Mouse (Mus musculus) intestine, embryonic 16.5 days (tissue): Measurements from ENCODE around the gene Cfap44. TPM values are rescaled to one million over a fixed set of nuclear protein-coding genes. Genes with fewer than 3 reads are reported as not detected.

Experiments used
- ATAC-seq: fragments of 200-750 bp; cut with Nextera tagmentation; 2 replicates; pipeline ENCODE4 v1.8.0; 2017; ENCODE audit warnings: moderate TSS enrichment, moderate library complexity
- H3K27ac ChIP-seq: fragments of 300-500 bp; sonication (generic); 2 replicates; pipeline ENCODE4 v1.5.1; 2014; ENCODE audit warnings: mild to moderate bottlenecking, low read length
- H3K27me3 ChIP-seq: fragments of 300-500 bp; sonication (generic); replicated peaks from 2 replicates; pipeline ENCODE4 v1.6.1; 2014; ENCODE audit warnings: low read length, control low read depth, mixed read lengths; ENCODE audit not compliant: control insufficient read depth, insufficient read depth
- H3K36me3 ChIP-seq: fragments of 300-500 bp; sonication (generic); 2 replicates; pipeline ENCODE4 v1.6.1; 2014; ENCODE audit warnings: low read length, control low read depth; ENCODE audit not compliant: control insufficient read depth, insufficient read depth
- H3K4me1 ChIP-seq: fragments of 300-500 bp; sonication (generic); 2 replicates; pipeline ENCODE4 v1.6.1; 2014; ENCODE audit warnings: low read length, control low read depth, mixed read lengths; ENCODE audit not compliant: control insufficient read depth, insufficient read depth
- H3K4me2 ChIP-seq: fragments of 300-500 bp; sonication (generic); 2 replicates; pipeline ENCODE4 v1.6.1; 2014; ENCODE audit warnings: low read depth, low read length, control low read depth
- H3K4me3 ChIP-seq: fragments of 300-500 bp; sonication (generic); 2 replicates; pipeline ENCODE4 v1.5.1; 2014; ENCODE audit warnings: mild to moderate bottlenecking, low read length
- H3K9ac ChIP-seq: fragments of 300-500 bp; sonication (generic); 2 replicates; pipeline ENCODE4 v1.6.1; 2014; ENCODE audit warnings: low read depth, low read length
- H3K9me3 ChIP-seq: fragments of 300-500 bp; sonication (generic); 2 replicates; pipeline ENCODE4 v1.6.1; 2016; ENCODE audit warnings: low read length, control low read depth; ENCODE audit not compliant: control insufficient read depth
- whole genome bisulfite sequencing: fragments of 180-500 bp; shearing (Covaris S2); extraction: QIAGEN DNeasy Blood & Tissue Kit; methylation state at CpG from one replicate; pipeline ENCODE4 v1.1.7; 2014; 5-methylcytosine and 5-hydroxymethylcytosine counted together
- polyA plus RNA-seq: library from polyadenylated mRNA; unstranded; fragments of >200 nt; fragmentation: Nextera tagmentation; extraction: Ambion mirVana; gene quantifications from 2 replicates; pipeline ENCODE4 v1.2.1, GENCODE M21; 2015

The Cfap44 gene
- polyA plus RNA-seq, 1 experiment from 2014 or later, result 0.10 TPM

DNA sequence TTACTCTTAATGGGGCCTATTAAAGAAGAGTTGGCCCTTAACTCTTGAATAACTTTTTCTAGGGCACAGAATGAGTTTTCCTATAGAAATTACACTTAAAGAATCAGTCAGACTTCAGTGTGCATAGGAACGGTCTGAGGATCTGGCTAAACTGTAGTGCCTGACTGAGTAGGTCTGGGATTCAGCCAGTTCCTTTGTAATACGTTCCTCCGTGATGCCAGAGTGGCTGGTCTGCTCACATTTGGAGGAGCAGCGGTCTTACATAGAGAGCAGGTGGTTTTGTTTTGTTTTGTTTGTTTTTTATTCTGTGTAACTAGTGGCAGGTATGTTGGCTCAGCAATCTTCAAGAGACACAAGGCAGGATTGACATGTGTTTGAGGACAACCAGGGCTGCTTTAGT, 14.6 kb upstream of the Cfap44 start:
- no peaks in the 10 kb centered on the region for H3K9me3 ChIP-seq
- WGBS, result 57% methylated on average over 4 of the region's 4 CpGs
- ATAC-seq, result no peak

GRCm38 (mm10) chr16:44381578-44381977, 13.0 kb upstream of the Cfap44 start:
- Histone ChIP-seq H3K9ac (no peak overlapping the region), H3K4me1 (0 out of 2 replicates have a peak, but pooled peaks cover 3% of the 10 kb centered on the region), H3K4me2 (no peak overlapping the region), H3K36me3 (no peaks in the 10 kb centered on the region), H3K4me3 (no peak overlapping the region), H3K27ac (no peak overlapping the region), H3K27me3 (no peaks in the 10 kb centered on the region), H3K9me3 (no peaks in the 10 kb centered on the region)
- 36% methylated on average over 5 of the region's 5 CpGs for WGBS
- no peak for ATAC-seq

More for the DNA sequence above, 14.6 kb upstream of the Cfap44 start:
- Histone ChIP-seq H3K4me1 (0 out of 2 replicates have a peak, but pooled peaks cover 3% of the 10 kb centered on the region), H3K36me3 (no peaks in the 10 kb centered on the region), H3K9ac (no peak overlapping the region), H3K4me2 (no peak overlapping the region), H3K27ac (no peak overlapping the region), H3K4me3 (no peak overlapping the region), H3K27me3 (no peaks in the 10 kb centered on the region)

DNA sequence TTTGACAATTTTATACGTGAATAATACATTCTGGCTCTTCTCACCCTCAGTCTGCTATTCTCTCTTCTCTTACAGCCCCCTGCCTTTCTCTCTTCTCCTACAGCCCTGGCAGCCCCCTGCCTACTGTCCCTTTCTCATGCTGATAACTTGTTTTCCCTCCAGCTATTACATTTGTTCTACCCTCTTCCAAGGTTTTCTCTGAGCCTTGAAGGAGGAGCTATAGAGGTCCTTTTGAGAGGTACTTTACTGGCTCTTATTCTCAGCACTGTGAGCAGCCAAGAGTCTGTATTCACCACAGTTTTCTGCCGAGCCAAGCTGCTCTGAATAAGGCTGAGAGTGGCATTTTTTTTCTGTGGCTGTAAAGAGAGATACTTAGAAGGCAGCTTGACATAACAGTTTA, 11.0 kb upstream of the Cfap44 start:
- Histone ChIP-seq H3K4me1 (0 out of 2 replicates have a peak, but pooled peaks cover 3% of the 10 kb centered on the region), H3K4me3 (no peak overlapping the region), H3K9me3 (no peaks in the 10 kb centered on the region), H3K27me3 (no peaks in the 10 kb centered on the region), H3K36me3 (0 out of 2 replicates have a peak, but pooled peaks cover 4% of the 10 kb centered on the region), H3K27ac (no peak overlapping the region), H3K9ac (no peak overlapping the region), H3K4me2 (no peak overlapping the region)
- 46% methylated on average over 2 of the region's 2 CpGs for WGBS
- ATAC-seq, result no peak

DNA sequence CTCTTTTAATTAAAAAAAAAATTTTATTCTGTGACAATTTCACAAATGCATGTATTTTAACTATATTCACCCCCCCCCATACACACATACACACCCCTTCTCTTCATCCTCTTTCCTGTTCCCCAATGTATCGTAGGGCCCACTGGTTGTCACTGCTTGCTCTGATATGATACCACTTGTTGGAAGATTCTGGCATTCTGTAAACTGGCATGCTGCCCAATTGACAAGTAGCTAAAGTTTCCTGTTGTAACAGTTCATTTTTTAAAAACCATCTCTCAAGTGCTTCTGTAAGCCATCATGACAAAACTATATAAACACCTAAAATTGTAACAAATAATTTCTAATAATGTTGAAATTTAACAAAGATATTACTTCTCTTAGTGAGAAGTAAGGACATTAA, 10.3 kb upstream of the Cfap44 start:
- WGBS, result 86% methylated on average over 1 of the region's 1 CpGs
- ATAC-seq, result no peak
- no peak overlapping the region for H3K4me2 ChIP-seq
- 0 out of 2 replicates have a peak, but pooled peaks cover 5% of the 10 kb centered on the region for H3K36me3 ChIP-seq
- H3K9me3 ChIP-seq, result no peaks in the 10 kb centered on the region
- no peak overlapping the region for H3K4me3 ChIP-seq
- 0 out of 2 replicates have a peak, but pooled peaks cover 3% of the 10 kb centered on the region for H3K4me1 ChIP-seq
- no peak overlapping the region for H3K27ac ChIP-seq
- no peaks in the 10 kb centered on the region for H3K27me3 ChIP-seq
- H3K9ac ChIP-seq, result no peak overlapping the region

DNA sequence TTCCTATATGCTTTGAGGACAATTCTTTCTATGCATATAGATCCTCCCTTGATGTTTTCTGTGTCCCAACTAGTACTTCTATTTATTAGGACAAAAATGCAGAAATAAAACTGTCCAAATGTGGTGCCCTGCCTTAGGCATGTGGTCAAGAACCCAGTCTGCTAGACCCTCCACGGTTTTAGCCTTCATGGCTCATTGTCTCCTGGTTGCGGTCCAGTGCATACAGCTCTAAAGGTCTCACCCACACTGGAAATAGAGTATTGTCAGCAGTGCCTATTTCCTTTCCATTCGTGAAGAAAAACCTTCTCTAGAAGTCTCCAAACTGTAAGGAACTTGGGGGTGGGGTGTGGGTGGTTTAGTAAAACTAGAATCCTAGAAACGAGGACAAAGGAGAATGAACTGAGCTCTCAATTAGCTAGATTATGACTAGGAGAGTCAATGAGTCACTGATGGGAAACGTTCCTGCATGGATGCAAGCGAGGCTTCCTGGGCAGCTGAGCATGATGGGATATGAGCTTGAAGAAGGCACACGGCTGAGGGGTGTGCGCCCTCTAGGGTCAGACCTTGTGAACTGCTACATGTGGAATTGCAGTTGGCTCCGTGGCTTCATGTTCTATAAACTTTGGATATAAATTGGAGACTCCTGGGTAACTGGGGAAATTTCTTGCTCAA, 2.6 kb upstream of the Cfap44 start:
- Histone ChIP-seq H3K9ac (no peak overlapping the region), H3K27ac (no peak overlapping the region), H3K36me3 (0 out of 2 replicates have a peak, but pooled peaks cover 9% of the 10 kb centered on the region), H3K9me3 (no peaks in the 10 kb centered on the region), H3K4me1 (peaks cover 5% of the 10 kb centered on the region; the same call in 1 of the 2 replicates), H3K4me3 (no peak overlapping the region), H3K4me2 (no peak overlapping the region), H3K27me3 (no peaks in the 10 kb centered on the region)
- no peak for ATAC-seq
- 41% methylated on average over 9 of the region's 9 CpGs for WGBS

DNA sequence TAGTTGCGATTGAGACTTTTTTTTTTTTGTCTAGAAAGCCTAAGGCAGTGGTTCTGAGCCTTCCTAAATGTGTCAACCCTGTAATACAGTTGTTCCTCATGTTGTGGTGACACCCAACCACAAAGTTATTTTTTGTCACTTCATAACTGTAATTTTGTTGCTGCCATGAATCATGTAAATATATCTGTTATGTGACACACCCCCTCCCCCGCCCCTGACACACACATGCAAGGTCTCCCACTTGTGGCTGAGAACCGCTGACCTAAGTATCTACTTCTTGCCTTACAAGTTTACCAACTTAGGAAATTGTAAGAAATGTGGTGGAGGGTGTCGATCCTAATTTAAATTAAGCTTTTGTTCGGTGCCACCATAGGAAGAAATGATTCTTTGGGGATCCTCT, 10.3 kb downstream of the Cfap44 start:
- no peak overlapping the region for H3K27ac ChIP-seq
- ATAC-seq, result no peak
- no peak overlapping the region for H3K9ac ChIP-seq
- no peaks in the 10 kb centered on the region for H3K36me3 ChIP-seq
- WGBS, result 95% methylated on average over 5 of the region's 5 CpGs
- H3K9me3 ChIP-seq, result 0 out of 2 replicates have a peak, but pooled peaks cover 6% of the 10 kb centered on the region
- no peak overlapping the region for H3K4me3 ChIP-seq
- H3K4me1 ChIP-seq, result no peaks in the 10 kb centered on the region
- H3K27me3 ChIP-seq, result no peaks in the 10 kb centered on the region
- no peak overlapping the region for H3K4me2 ChIP-seq

GRCm38 (mm10) chr16:44407211-44407610, 12.6 kb downstream of the Cfap44 start:
- H3K27me3 ChIP-seq, result no peaks in the 10 kb centered on the region
- 89% methylated on average over 5 of the region's 5 CpGs for WGBS
- no peak for ATAC-seq
- no peak overlapping the region for H3K9ac ChIP-seq
- H3K4me3 ChIP-seq, result no peak overlapping the region
- H3K36me3 ChIP-seq, result no peaks in the 10 kb centered on the region
- no peak overlapping the region for H3K4me2 ChIP-seq
- 0 out of 2 replicates have a peak, but pooled peaks cover 6% of the 10 kb centered on the region for H3K9me3 ChIP-seq
- H3K27ac ChIP-seq, result no peak overlapping the region
- H3K4me1 ChIP-seq, result no peaks in the 10 kb centered on the region

DNA sequence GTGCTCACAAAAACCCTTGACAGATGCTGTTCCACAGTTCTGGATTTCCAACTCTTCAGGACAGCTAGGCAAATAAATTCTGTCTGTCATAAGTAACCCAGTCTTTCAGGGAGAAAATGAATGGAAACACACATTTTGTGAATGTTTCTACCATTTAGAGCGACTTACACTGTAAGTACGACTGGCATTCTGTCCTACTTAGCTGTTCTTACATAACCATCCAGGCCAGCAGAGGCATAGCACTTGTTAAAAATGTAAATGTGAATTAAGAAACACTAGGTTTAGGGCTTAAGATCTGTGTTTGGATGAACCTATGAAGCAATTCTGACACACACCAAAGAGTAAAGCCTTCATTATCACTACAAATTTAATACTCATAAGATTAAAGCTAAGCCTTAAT, 13.7 kb downstream of the Cfap44 start:
- H3K4me1 ChIP-seq, result no peaks in the 10 kb centered on the region
- H3K9ac ChIP-seq, result no peak overlapping the region
- no peak overlapping the region for H3K4me2 ChIP-seq
- H3K27me3 ChIP-seq, result no peaks in the 10 kb centered on the region
- H3K27ac ChIP-seq, result no peak overlapping the region
- 0 out of 2 replicates have a peak, but pooled peaks cover 6% of the 10 kb centered on the region for H3K9me3 ChIP-seq
- 91% methylated on average over 2 of the region's 2 CpGs for WGBS
- H3K4me3 ChIP-seq, result no peak overlapping the region
- ATAC-seq, result no peak
- no peaks in the 10 kb centered on the region for H3K36me3 ChIP-seq

GRCm38 (mm10) chr16:44410176-44410575, 15.6 kb downstream of the Cfap44 start:
- Histone ChIP-seq H3K36me3 (no peaks in the 10 kb centered on the region), H3K27me3 (no peaks in the 10 kb centered on the region), H3K4me3 (no peak overlapping the region), H3K4me2 (no peak overlapping the region), H3K9me3 (no peaks in the 10 kb centered on the region), H3K4me1 (no peaks in the 10 kb centered on the region), H3K9ac (no peak overlapping the region), H3K27ac (no peak overlapping the region)
- no peak for ATAC-seq
- 41% methylated on average over 6 of the region's 6 CpGs for WGBS
